Mouse (Mus musculus) erythroblast, embryonic 14.5 days (primary cell): ENCODE data around the gene Sult6b2. TPM values are rescaled to one million over a fixed set of nuclear protein-coding genes. Genes with fewer than 3 reads are reported as not detected.

ENCODE experiments used
- H3K27me3 ChIP-seq: 2 replicates; pipeline ENCODE4 v1.6.1; 2012; ENCODE audit warnings: inconsistent platforms; ENCODE audit not compliant: control insufficient read depth
- H3K36me3 ChIP-seq: 2 replicates; pipeline ENCODE4 v1.6.1; 2012; ENCODE audit warnings: mild to moderate bottlenecking, inconsistent platforms; ENCODE audit not compliant: control insufficient read depth
- H3K4me1 ChIP-seq: 2 replicates; pipeline ENCODE4 v1.6.1; 2012; ENCODE audit warnings: inconsistent platforms; ENCODE audit not compliant: control insufficient read depth
- H3K4me3 ChIP-seq: replicated peaks from 2 replicates; pipeline ENCODE3; 2012; ENCODE audit warnings: moderate library complexity, mild to moderate bottlenecking, inconsistent platforms
- H3K9me3 ChIP-seq: 2 replicates; pipeline ENCODE4 v1.6.1; 2012; ENCODE audit warnings: low read length, inconsistent platforms, mixed read lengths; ENCODE audit not compliant: control insufficient read depth
- GATA1 ChIP-seq: IDR thresholded peaks from 2 replicates; pipeline ENCODE4 v1.6.1; 2012; ENCODE audit warnings: low read length, inconsistent platforms, mixed read lengths
- TAL1 ChIP-seq: IDR thresholded peaks from 3 replicates; pipeline ENCODE4 v1.6.1; 2012; ENCODE audit warnings: low read length, inconsistent platforms, mixed read lengths
- polyA plus RNA-seq: library from polyadenylated mRNA; stranded (reverse); fragments of >175 nt; gene quantifications from 2 replicates; pipeline ENCODE4 v1.2.3, GENCODE M21; 2012

The Sult6b2 gene
- polyA plus RNA-seq, 1 experiment = not detected

GRCm38 (mm10) chr6:142738637-142739036 is 65.7 kb downstream of the Sult6b2 start:
- TF ChIP-seq GATA1 (no peak), TAL1 (no peak)
- no peaks in the 10 kb centered on the region for H3K27me3 ChIP-seq

GRCm38 (mm10) chr6:142738225-142738624 is 66.1 kb downstream of the Sult6b2 start:
- Histone ChIP-seq H3K27me3 (no peaks in the 10 kb centered on the region), H3K4me3 (no peak overlapping the region), H3K9me3 (no peaks in the 10 kb centered on the region), H3K36me3 (no peaks in the 10 kb centered on the region), H3K4me1 (no peaks in the 10 kb centered on the region)
- no peak for TF ChIP-seq TAL1
- no peak for TF ChIP-seq GATA1

More at GRCm38 (mm10) chr6:142738637-142739036, 65.7 kb downstream of the Sult6b2 start:
- no peaks in the 10 kb centered on the region for H3K36me3 ChIP-seq
- H3K4me3 ChIP-seq = no peak overlapping the region
- no peaks in the 10 kb centered on the region for H3K9me3 ChIP-seq
- no peaks in the 10 kb centered on the region for H3K4me1 ChIP-seq

GRCm38 (mm10) chr6:142735302-142736005 is 68.8 kb downstream of the Sult6b2 start:
- Histone ChIP-seq H3K9me3 (no peaks in the 10 kb centered on the region), H3K27me3 (no peaks in the 10 kb centered on the region), H3K4me3 (no peak overlapping the region), H3K36me3 (no peaks in the 10 kb centered on the region), H3K4me1 (no peaks in the 10 kb centered on the region)
- TF ChIP-seq GATA1 = no peak
- no peak for TF ChIP-seq TAL1

Other genes with a start within 250 kb of the Sult6b2 start
- gene Kcnj8, start 232.9 kb downstream of the Sult6b2 start, polyA plus RNA-seq = 0.02 TPM in 1 of 2 replicates, not detected in the other
- gene Abcc9, start 102.2 kb downstream of the Sult6b2 start, polyA plus RNA-seq = not detected in 2 replicates
- 26.8 and 34.6 TPM in 2 replicates for gene Cmas, start 47.8 kb downstream of the Sult6b2 start, polyA plus RNA-seq
- gene St8sia1, start 159.9 kb upstream of the Sult6b2 start, polyA plus RNA-seq = not detected in 2 replicates